Mouse (Mus musculus): ENCODE measurements around the gene Gabpb2.

The Gabpb2 gene

DNA sequence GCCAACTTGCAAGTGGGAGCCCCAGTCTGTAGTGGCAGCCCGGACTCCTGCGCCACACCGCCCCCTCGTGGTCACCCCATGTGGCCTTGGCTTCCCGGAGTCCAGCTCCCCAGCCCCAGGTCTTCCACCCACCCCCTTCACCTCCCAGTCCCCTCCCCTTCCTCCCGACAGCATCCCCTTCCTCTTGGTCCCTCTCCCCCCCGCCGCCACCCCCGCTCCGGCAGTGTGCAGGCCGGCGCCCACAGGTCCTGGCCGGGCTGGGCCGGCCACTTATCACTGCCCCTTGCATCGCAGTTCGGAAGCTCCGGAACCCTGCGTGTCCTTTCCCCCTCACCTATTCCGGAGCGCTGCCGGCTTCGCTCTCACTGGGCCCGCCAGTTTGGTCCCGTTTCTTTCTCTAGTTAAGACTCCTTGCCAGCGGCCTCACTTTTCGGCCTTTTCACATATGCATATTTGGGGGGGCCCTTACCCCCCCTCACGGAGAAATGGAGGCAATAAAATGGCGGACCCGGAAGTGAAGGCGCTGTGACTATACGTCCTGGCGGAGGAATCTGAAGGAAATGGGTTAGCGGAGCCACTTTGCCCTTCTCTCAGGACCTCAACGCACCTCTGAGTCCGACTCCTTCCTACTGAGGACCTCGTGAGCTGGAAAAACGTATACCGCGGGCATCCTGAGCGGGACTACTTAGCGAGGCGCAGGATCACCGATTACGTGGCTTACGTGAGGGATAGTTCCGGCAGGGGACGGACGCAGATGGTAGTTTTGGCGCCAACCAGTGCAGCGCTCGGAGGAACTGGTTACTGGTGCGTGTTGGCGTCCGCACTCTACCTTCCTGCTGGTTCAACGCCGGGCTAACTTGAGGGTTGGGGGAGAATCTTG lies at the start of gene Gabpb2:
TSS of gene Gabpb2 (minus strand) at position 662 of the 880 bp plus-strand sequence.
- peak; percentile 99 for DNase-seq

DNA sequence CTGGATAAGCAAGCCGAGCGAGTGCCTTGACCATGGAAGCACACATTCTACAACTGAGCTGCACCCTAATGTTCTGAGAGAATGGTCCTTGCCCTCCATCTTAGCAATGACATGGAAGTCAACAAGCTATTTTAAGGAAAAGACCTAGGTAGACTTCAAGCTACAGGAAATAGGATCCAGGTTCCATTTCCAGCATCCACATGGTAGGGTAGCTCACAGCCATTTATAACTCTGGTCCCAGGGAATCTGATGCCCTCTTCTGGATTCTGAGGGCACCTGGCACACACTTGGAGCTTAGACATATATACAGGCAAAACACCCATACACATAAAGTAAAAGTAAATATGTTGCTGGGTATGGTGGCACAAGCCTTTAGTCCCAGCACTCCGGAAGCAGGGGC lies 48.3 kb upstream of the Gabpb2 start:
- DNase-seq = no peak

GRCm38 (mm10) chr3:95264724-95265123 lies 47.0 kb upstream of the Gabpb2 start:
- no peak for DNase-seq

DNA sequence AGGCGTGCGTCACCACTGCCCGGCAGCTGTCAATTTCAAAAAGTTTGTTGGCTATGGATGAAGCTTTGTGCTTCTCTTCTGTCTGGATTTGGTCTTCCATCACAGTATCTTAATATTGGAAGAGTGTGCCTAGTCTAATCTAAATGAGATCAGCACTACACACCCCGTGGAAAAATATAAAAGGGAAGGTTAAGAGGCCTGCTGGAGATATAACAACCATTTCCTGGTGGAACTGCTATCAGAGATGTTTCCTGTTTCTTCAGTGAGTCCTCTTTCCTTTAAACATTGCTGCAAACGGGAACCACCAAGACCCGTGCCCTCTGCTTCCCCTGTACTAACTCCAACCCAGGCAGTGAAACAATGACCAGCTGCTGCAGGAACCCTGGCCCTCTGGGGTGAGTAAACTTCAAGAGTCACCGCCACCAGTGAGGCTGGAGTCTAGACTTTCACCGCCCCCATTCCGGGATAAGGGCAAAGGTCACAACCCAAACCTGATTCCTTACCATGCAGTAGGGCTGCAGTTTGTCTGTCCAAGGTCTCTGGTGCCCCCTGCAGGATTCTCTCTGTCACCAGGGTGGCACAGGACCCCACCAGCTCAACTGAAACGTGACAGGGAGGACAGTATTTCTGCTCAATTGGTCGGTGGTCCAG lies 45.5 kb upstream of the Gabpb2 start:
- DNase-seq = peak; percentile 85

- DNase-seq = no peak
Observed at GRCm38 (mm10) chr3:95261975-95262374, 44.3 kb upstream of the Gabpb2 start.

- no peak for DNase-seq
Observed at GRCm38 (mm10) chr3:95256931-95257330, 39.2 kb upstream of the Gabpb2 start.

DNA sequence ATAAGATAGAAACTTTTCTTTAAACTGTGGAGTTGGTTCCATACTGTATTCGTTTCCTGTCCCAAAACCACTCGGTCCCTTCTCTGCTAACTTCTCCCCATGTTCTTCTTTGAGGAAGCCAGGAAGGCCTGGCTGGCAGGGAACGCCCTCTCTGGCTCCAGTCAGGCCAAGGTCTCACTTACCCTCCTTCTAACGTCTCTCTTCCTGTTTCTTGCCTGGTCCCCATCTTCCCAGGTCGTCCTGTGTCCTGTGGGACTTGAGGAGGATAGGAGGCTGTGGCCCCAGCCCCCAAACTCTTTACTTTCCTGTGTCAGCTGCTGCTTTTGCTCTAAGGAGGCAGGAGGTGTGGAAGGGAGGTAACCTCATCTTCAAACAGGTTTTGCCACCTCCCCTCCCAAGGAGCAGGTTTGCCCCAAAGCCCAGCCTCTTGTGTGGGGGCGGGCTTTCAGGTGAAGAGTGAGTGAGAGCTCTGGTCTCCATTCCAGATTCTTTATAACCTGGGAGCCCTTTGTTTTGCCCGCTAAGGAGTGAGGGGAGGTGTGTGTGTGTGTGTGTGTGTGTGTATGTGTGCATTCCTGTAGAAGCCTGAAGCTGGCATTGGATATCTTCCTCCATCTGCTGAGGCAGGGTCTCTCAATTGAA lies 33.2 kb upstream of the Gabpb2 start, which contains the start of gene Bnipl:
TSS of gene Bnipl (minus strand) at position 411 of the 642 bp plus-strand sequence.
- no peak for DNase-seq

DNA sequence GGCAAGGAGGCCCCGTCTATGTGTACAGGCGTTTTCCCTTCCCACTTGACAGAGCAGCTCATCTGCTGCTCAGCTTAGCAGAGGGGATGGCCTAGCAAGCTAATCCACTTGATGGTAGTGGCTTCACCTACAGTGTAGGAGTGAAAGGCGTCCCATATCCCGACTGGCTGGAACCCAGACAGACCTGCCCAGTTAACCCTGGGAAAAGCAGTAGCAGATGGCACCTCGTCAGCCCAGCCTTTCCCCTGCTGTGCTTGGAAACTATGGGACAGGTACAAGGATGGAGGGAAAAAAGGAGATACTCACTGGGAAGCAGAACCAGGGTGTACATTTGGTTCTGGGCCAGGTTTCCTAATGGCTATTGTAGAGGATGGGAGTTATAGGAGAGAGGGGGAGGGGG lies 32.6 kb upstream of the Gabpb2 start:
- DNase-seq = no peak

DNA sequence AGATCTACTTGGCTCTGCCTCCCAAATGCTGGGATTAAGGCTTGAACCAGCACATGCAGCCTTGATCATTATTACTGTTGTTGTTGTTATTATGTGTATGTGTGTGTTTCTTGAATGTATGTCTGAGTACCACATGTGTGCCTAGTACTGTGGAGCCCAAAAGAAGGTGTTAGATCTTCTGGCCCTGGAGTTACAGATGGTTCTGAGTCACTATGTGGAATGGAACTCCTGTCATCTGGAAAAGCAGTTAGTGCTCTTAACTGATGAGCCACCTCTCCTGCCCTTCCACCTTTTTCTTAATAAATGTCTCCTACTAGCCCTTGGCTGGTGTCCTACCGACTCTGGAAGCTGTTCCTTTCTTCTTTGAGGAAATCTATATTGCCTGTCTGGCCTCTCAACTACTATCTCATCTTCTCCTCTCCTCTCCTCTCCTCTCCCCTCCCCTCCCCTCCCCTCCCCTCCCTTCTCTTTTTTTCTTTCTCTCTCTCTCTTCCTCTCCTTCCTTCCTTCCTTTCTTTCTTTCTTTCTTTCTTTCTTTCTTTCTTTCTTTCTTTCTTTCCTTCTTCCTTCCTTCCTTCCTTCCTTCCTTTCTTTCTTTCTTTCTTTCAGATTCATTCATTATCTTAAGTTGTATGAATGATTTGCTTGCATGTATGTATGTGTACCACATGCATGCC lies 30.1 kb upstream of the Gabpb2 start:
- no peak for DNase-seq

GRCm38 (mm10) chr3:95246465-95247231 lies 28.9 kb upstream of the Gabpb2 start:
- peak; percentile 60 for DNase-seq

DNA sequence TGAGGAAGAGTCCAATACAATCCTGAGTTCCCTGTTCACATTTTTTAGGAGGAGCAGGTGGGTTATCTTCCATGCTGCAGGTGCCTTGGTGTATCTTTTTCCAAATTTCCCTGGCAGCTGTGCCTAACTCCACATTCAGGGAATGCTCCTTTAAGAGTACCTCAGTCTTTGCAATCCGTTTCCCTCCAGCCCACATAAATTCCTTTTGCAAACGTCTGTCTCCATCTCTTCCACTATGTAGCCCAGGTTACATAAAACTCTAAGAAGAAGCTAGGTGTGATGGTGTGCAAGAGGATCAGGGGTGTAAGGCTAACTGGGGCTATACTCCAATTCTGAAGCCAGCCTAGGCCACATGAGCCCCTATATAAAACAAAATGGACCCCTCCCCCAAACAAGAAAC lies 25.4 kb upstream of the Gabpb2 start:
- no peak for DNase-seq

- DNase-seq = no peak
Observed at GRCm38 (mm10) chr3:95241498-95241897, 23.8 kb upstream of the Gabpb2 start, which contains the start of gene Gm128. Gene Gm128, minus strand, starts transcription at chr3:95241598.

GRCm38 (mm10) chr3:95240900-95241299 lies 23.2 kb upstream of the Gabpb2 start:
- no peak for DNase-seq

- no peak for DNase-seq
Observed at GRCm38 (mm10) chr3:95239971-95240370, 22.3 kb upstream of the Gabpb2 start.

DNA sequence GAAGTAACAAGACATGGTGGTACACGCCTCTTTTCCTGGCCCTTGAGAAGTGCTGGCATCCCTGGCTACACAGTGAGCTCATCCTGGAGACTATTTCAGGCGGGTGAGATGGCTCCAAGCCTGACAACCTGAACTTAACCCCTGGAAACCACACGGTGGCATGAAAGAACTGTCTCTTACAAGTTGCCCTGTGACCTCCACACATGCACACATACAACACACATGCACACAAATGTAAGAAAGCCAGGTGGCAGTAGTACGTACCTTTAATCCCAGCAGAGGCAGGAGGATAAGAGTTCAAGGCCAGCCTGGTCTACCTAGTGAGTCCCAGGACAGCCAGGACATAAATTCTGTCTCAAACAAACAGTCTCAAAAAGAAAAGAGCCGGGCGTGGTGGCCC lies 21.3 kb upstream of the Gabpb2 start:
- no peak for DNase-seq

DNA sequence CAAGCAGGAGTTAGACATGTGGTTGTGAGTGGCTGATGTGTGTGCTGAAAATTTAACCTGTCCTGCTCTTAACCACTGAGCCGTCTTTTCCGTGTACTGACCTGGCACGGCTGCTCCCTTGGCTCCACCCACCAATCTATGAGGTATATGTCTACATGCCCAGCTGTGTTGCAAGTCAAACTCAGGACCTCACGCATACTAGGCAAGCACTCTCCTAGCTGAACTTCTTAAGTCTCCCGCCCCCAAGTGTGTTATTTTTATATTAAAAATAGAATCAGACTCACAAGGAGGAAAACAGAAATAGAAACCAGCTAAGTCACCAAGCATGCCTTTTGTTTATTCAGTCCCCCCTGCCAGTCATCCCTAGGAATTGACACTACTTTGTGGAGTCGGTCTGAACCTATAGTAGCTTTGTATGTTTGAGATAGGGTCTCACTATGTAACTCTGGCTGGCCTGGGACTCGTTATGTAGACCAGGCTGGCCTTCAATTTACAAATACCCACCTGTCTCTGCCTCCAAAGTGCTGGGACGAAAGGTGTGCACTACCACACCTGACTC lies 19.9 kb upstream of the Gabpb2 start:
- no peak for DNase-seq

GRCm38 (mm10) chr3:95235386-95236301 lies 17.9 kb upstream of the Gabpb2 start:
- no peak for DNase-seq

DNA sequence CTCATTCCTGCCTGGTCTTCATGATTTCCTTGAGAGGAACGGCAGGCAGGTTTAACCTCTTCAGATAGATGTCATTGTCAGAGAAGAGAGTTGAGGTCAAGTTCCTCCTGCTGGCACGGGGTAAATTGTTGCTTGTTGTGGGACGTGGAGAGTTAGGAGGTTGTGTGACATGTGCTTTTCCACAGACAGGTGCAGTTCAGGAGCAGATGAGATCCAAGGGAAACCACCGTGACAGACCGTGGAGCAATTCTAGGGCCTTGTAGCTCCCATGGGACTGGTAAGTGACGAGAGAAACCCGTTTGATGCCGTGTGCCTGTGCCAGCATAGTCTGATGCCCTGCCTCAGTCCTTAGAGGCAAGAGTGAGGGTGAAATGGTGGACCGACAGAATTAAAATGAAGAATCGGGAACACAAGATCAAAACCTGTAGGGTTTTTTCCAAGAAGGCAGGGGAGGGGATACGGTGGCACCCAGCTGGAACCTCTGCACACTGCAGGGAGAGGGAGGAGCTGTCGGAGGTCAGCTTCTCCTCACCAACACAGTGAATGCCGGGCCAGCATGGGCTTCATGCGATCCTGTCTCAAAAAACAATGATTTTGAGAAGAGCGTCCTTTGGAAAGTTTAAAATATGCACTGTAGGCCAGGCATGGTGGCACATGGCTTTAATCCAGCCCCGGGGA lies 15.7 kb upstream of the Gabpb2 start:
- DNase-seq = no peak

- DNase-seq = peak; percentile 32
Observed at GRCm38 (mm10) chr3:95232771-95233170, 15.1 kb upstream of the Gabpb2 start.

Data from lung, postnatal 14 days (tissue).